Mouse (Mus musculus) midbrain, embryonic 14.5 days (tissue): ENCODE measurements around the gene Grk6. TPM values are rescaled to one million over a fixed set of nuclear protein-coding genes. Genes with fewer than 3 reads are reported as not detected.

Experiments
- ATAC-seq: fragments of 200-750 bp; cut with Nextera tagmentation; 2 replicates; pipeline ENCODE4 v1.8.0; 2017; ENCODE audit warnings: moderate number of reproducible peaks, moderate library complexity; ENCODE audit not compliant: low FRiP score, low TSS enrichment
- DNase-seq: peaks from one replicate; pipeline ENCODE4 v3.0.0-alpha.2; 2015
- H3K27ac ChIP-seq: fragments of 300-500 bp; sonication (generic); replicated peaks from 2 replicates; pipeline ENCODE4 v1.5.1; 2014; ENCODE audit warnings: mild to moderate bottlenecking, low read depth, low read length, moderate library complexity
- H3K27me3 ChIP-seq: fragments of 300-500 bp; sonication (generic); 2 replicates; pipeline ENCODE4 v1.6.1; 2014; ENCODE audit warnings: low read length, control low read depth, mixed read lengths; ENCODE audit not compliant: control insufficient read depth, insufficient read depth
- H3K36me3 ChIP-seq: fragments of 300-500 bp; sonication (generic); 2 replicates; pipeline ENCODE4 v1.6.1; 2014; ENCODE audit warnings: low read length, control low read depth; ENCODE audit not compliant: control insufficient read depth, insufficient read depth
- H3K4me1 ChIP-seq: fragments of 300-500 bp; sonication (generic); 2 replicates; pipeline ENCODE4 v1.6.1; 2014; ENCODE audit warnings: mild to moderate bottlenecking, antibody characterized with exemption, low read length, control low read depth; ENCODE audit not compliant: control insufficient read depth, insufficient read depth
- H3K4me2 ChIP-seq: fragments of 300-500 bp; sonication (generic); 2 replicates; pipeline ENCODE4 v1.6.1; 2014; ENCODE audit warnings: mild to moderate bottlenecking, low read length, moderate library complexity
- H3K4me3 ChIP-seq: fragments of 300-500 bp; sonication (generic); replicated peaks from 2 replicates; pipeline ENCODE4 v1.5.1; 2014; ENCODE audit warnings: low read depth, low read length
- H3K9ac ChIP-seq: fragments of 300-500 bp; sonication (generic); replicated peaks from 2 replicates; pipeline ENCODE4 v1.6.1; 2014; ENCODE audit warnings: mild to moderate bottlenecking, low read length, moderate library complexity
- H3K9me3 ChIP-seq: fragments of 300-500 bp; sonication (generic); 2 replicates; pipeline ENCODE4 v1.6.1; 2016; ENCODE audit warnings: low read length, control low read depth, mixed read lengths; ENCODE audit not compliant: control insufficient read depth
- WGBS: fragments of 180-500 bp; shearing (Covaris S2); extraction: QIAGEN DNeasy Blood & Tissue Kit; methylation state at CpG from one replicate; pipeline ENCODE4 v1.1.7; 2014; 5-methylcytosine and 5-hydroxymethylcytosine counted together
- polyA plus RNA-seq: library from polyadenylated mRNA; unstranded; fragments of >200 nt; fragmentation: Nextera tagmentation; extraction: Ambion mirVana; gene quantifications from 2 replicates; pipeline ENCODE4 v1.2.1, GENCODE M21; 2014

The Grk6 gene
- polyA plus RNA-seq, 1 experiment from 2014 or later: 44.0 TPM

- H3K9ac ChIP-seq: no peak overlapping the region
- H3K27ac ChIP-seq: no peak overlapping the region
- H3K4me2 ChIP-seq: no peak overlapping the region
- H3K4me3 ChIP-seq: no peak overlapping the region
- no peaks in the 10 kb centered on the region for H3K9me3 ChIP-seq
- WGBS: 93% methylated on average over 11 of the region's 11 CpGs
- H3K27me3 ChIP-seq: no peaks in the 10 kb centered on the region
- ATAC-seq (no peak), DNase-seq (no peak)
- H3K36me3 ChIP-seq: peaks cover 63% of the 10 kb centered on the region
- H3K4me1 ChIP-seq: peaks cover 13% of the 10 kb centered on the region
These were observed 5.7 kb downstream of the Grk6 start for GRCm38 (mm10) chr13:55450511-55450980.

GRCm38 (mm10) chr13:55451296-55451695, 6.4 kb downstream of the Grk6 start:
- H3K27ac ChIP-seq: no peak overlapping the region
- peaks cover 71% of the 10 kb centered on the region for H3K36me3 ChIP-seq
- ATAC-seq (no peak), DNase-seq (no peak)
- no peak overlapping the region for H3K4me2 ChIP-seq
- H3K27me3 ChIP-seq: no peaks in the 10 kb centered on the region
- no peaks in the 10 kb centered on the region for H3K9me3 ChIP-seq
- H3K4me3 ChIP-seq: no peak overlapping the region
- no peak overlapping the region for H3K9ac ChIP-seq
- WGBS: 94% methylated on average over 10 of the region's 10 CpGs
- peaks cover 7% of the 10 kb centered on the region for H3K4me1 ChIP-seq

- Histone ChIP-seq H3K27ac (no peak overlapping the region), H3K4me3 (no peak overlapping the region), H3K27me3 (no peaks in the 10 kb centered on the region), H3K9me3 (no peaks in the 10 kb centered on the region), H3K4me1 (peaks cover under 1% of the 10 kb centered on the region), H3K9ac (no peak overlapping the region), H3K4me2 (no peak overlapping the region), H3K36me3 (peaks cover 75% of the 10 kb centered on the region)
- ATAC-seq (no peak), DNase-seq (no peak)
- 96% methylated on average over 16 of the region's 16 CpGs for WGBS
These were observed 7.1 kb downstream of the Grk6 start for GRCm38 (mm10) chr13:55451785-55452549.

GRCm38 (mm10) chr13:55462965-55463364, 18.1 kb downstream of the Grk6 start:
- Histone ChIP-seq H3K27ac (peak overlapping the region; percentile 97; the same call in 1 of the 2 replicates), H3K9ac (peak overlapping the region; percentile 91; the same call in 1 of the 2 replicates), H3K9me3 (no peaks in the 10 kb centered on the region), H3K4me1 (peaks cover 34% of the 10 kb centered on the region), H3K27me3 (no peaks in the 10 kb centered on the region), H3K4me2 (peak overlapping the region; percentile 91), H3K36me3 (peaks cover 38% of the 10 kb centered on the region), H3K4me3 (no peak overlapping the region)
- WGBS: 56% methylated on average over 2 of the region's 2 CpGs
- ATAC-seq (no peak), DNase-seq (no peak)

GRCm38 (mm10) chr13:55463399-55464026, 18.6 kb downstream of the Grk6 start:
- Histone ChIP-seq H3K27ac (peak overlapping the region; percentile 97), H3K27me3 (no peaks in the 10 kb centered on the region), H3K36me3 (peaks cover 32% of the 10 kb centered on the region), H3K9ac (peak overlapping the region; percentile 91), H3K9me3 (no peaks in the 10 kb centered on the region), H3K4me3 (peak overlapping the region; percentile 69), H3K4me2 (peak overlapping the region; percentile 91), H3K4me1 (peaks cover 39% of the 10 kb centered on the region)
- no peak for DNase-seq
- 6% methylated on average over 14 of the region's 14 CpGs for WGBS
- ATAC-seq: peak; percentile 1; the same call in 1 of the 2 replicates

- DNase-seq (peak; percentile 94), ATAC-seq (peak; percentile 85)
- Histone ChIP-seq H3K9ac (peak within 1 kb of the TSS; percentile 91), H3K27ac (peak within 1 kb of the TSS; percentile 97), H3K9me3 (no peaks in the 10 kb centered on the region), H3K27me3 (no peaks in the 10 kb centered on the region), H3K4me2 (peak within 1 kb of the TSS; percentile 91), H3K4me3 (peak within 1 kb of the TSS; percentile 69), H3K36me3 (peaks cover 25% of the 10 kb centered on the region), H3K4me1 (peaks cover 46% of the 10 kb centered on the region)
- WGBS: under 1% methylated on average over 84 of the region's 84 CpGs
These were observed 19.4 kb downstream of the Grk6 start, which contains the start of gene Prr7 for GRCm38 (mm10) chr13:55464027-55464884. TSS of gene Prr7 (plus strand) at chr13:55464267.

GRCm38 (mm10) chr13:55465184-55465583, 20.3 kb downstream of the Grk6 start:
- peaks cover 54% of the 10 kb centered on the region for H3K4me1 ChIP-seq
- peaks cover 15% of the 10 kb centered on the region for H3K36me3 ChIP-seq
- DNase-seq (no peak), ATAC-seq (no peak)
- peak overlapping the region; percentile 91 for H3K4me2 ChIP-seq
- H3K27ac ChIP-seq: peak overlapping the region; percentile 97
- no peaks in the 10 kb centered on the region for H3K27me3 ChIP-seq
- peak overlapping the region; percentile 91 for H3K9ac ChIP-seq
- no peaks in the 10 kb centered on the region for H3K9me3 ChIP-seq
- 3% methylated on average over 3 of the region's 3 CpGs for WGBS
- H3K4me3 ChIP-seq: peak overlapping the region; percentile 69

GRCm38 (mm10) chr13:55465830-55466440, 21.1 kb downstream of the Grk6 start:
- H3K9ac ChIP-seq: peak overlapping the region; percentile 91
- 48% methylated on average over 5 of the region's 5 CpGs for WGBS
- H3K9me3 ChIP-seq: no peaks in the 10 kb centered on the region
- peaks cover 61% of the 10 kb centered on the region for H3K4me1 ChIP-seq
- DNase-seq (peak; percentile 50), ATAC-seq (no peak)
- H3K36me3 ChIP-seq: peaks cover 8% of the 10 kb centered on the region
- H3K27ac ChIP-seq: peak overlapping the region; percentile 97
- peak overlapping the region; percentile 69 for H3K4me3 ChIP-seq
- no peaks in the 10 kb centered on the region for H3K27me3 ChIP-seq
- H3K4me2 ChIP-seq: peak overlapping the region; percentile 91
